Mouse (Mus musculus): ENCODE data around the gene Mta2. TPM values are rescaled to one million over a fixed set of nuclear protein-coding genes. Genes with fewer than 3 reads are reported as not detected.

Mta2 gene
- polyA plus RNA-seq, 1 experiment from 2014 or later = 53.1 TPM

DNA sequence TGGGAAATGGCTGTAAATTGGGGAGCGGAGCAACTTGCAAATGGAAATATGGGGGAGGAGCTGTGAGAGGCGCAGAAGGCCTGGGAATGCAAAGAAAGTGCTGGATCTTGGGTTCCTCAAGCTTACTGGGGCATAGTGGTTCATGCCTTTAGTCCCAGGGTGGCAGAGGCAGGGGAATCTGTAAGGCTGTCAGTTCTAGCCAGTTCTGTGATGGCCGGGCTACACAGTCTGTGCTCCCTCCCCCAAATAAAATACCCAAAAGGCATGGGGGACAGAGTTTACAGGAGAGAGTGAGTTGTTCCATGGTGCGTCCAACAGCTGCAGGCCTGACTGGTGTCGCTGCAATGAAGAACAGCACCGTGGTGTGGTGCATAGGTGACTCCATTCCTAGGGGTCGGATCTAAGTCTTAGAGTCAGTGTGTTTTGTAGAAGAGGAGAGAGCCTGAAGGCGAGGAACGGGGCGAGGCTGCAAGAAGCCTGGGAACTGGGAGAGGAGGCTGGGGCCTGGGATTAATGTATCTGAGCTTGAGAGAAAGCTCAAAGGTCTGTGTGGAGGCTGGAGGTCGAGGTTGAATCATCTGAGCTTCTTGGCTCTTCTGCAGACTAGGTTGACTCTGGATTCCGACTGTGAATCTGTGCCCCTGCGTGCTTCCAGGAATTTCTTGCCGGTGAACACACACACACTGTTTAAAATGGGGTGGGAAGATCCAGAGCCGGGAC is 46.8 kb downstream of the Mta2 start:
- Histone ChIP-seq H3K4me1 (replicated peaks; ENCODE audit: control insufficient read depth, insufficient read depth, low read length) (peaks cover 28% of the 10 kb centered on the region), H3K9ac (ENCODE audit: low read depth, low read length) (peak overlapping the region; percentile 92), H3K4me2 (replicated peaks; ENCODE audit: low read depth) (peak overlapping the region; percentile 87), H3K9me3 (ENCODE audit: control insufficient read depth) (no peaks in the 10 kb centered on the region), H3K36me3 (ENCODE audit: control insufficient read depth, insufficient read depth) (no peaks in the 10 kb centered on the region), H3K27ac (ENCODE audit: low read depth, low read length) (peak overlapping the region; percentile 96), H3K27me3 (replicated peaks; ENCODE audit: control insufficient read depth, insufficient read depth, low read length) (no peaks in the 10 kb centered on the region), H3K4me3 (ENCODE audit: low read depth, low read length) (peak overlapping the region; percentile 78)
- peak; percentile 50 for ATAC-seq
- WGBS = 26% methylated on average over 15 of the region's 15 CpGs
- 0 out of 2 replicates have a peak, but pooled peaks have one; percentile 6 for TF ChIP-seq CTCF (IDR thresholded peaks at IDR 0.05; ENCODE audit: low read depth)

GRCm38 (mm10) chr19:8989066-8989566 is 47.4 kb downstream of the Mta2 start, which contains the start of gene Ahnak:
Gene Ahnak (plus strand): TSS chr19:8989284.
- Histone ChIP-seq H3K27me3 (replicated peaks; ENCODE audit: control insufficient read depth, insufficient read depth, low read length) (no peaks in the 10 kb centered on the region), H3K27ac (ENCODE audit: low read depth, low read length) (peak within 1 kb of the TSS; percentile 96), H3K36me3 (ENCODE audit: control insufficient read depth, insufficient read depth) (no peaks in the 10 kb centered on the region), H3K9me3 (ENCODE audit: control insufficient read depth) (no peaks in the 10 kb centered on the region), H3K4me2 (replicated peaks; ENCODE audit: low read depth) (peak within 1 kb of the TSS; percentile 87), H3K9ac (ENCODE audit: low read depth, low read length) (peak within 1 kb of the TSS; percentile 92), H3K4me3 (ENCODE audit: low read depth, low read length) (peak within 1 kb of the TSS; percentile 78), H3K4me1 (replicated peaks; ENCODE audit: control insufficient read depth, insufficient read depth, low read length) (peaks cover 21% of the 10 kb centered on the region; the same call in 1 of the 2 replicates)
- TF ChIP-seq CTCF (IDR thresholded peaks at IDR 0.05; ENCODE audit: low read depth) = no peak
- WGBS = 0% methylated on average over 34 of the region's 42 CpGs
- ATAC-seq = peak; percentile 78

DNA sequence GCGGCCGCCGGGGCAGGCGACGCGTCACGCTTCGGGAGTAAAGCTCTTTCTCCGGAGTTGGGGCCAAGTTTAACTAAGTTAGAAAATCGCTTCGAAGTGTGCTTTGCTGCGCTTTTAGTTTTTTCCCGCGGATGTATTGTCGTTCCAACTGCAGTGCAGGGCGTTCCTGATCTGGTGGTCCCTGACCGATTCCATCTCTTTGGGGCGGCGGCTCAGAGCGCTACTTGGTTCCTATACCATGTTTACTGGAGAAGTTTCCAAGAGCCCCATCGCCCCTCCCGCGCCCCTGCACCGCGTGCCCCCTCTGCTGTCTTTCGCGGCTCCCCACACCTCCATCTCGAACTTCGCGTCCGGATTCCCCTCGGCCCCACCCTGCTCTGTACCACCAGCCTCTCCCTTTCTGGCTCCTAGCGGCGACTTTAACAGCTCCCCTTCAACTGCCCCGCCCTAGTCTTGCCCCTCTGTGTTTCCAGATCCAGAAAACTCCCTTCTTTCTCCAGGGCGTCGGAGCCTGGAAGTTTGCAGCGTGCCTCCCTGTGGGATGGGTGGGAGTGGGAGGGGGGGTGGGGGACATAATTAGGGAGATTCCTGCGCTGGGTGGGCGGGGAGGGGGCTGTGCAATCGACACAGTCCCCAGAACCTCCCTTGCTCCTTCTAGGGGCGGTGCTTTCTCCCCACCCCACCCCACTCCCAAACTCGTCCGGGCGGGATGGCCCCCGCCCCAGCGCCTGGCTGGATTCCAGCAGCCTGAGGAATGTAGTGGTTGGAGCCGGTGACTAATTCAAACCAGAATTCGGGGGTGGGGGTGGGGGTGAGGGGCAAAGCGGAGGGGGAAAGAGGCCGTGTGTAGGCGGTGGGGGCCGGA is 48.1 kb downstream of the Mta2 start:
- Histone ChIP-seq H3K27ac (ENCODE audit: low read depth, low read length) (peak overlapping the region; percentile 96), H3K36me3 (ENCODE audit: control insufficient read depth, insufficient read depth) (no peaks in the 10 kb centered on the region), H3K9me3 (ENCODE audit: control insufficient read depth) (no peaks in the 10 kb centered on the region), H3K4me1 (replicated peaks; ENCODE audit: control insufficient read depth, insufficient read depth, low read length) (peaks cover 16% of the 10 kb centered on the region; the same call in 1 of the 2 replicates), H3K27me3 (replicated peaks; ENCODE audit: control insufficient read depth, insufficient read depth, low read length) (no peaks in the 10 kb centered on the region), H3K4me2 (replicated peaks; ENCODE audit: low read depth) (peak overlapping the region; percentile 87), H3K4me3 (ENCODE audit: low read depth, low read length) (peak overlapping the region; percentile 78), H3K9ac (ENCODE audit: low read depth, low read length) (peak overlapping the region; percentile 92)
- peak; percentile 49 for TF ChIP-seq CTCF (IDR thresholded peaks at IDR 0.05; ENCODE audit: low read depth)
- under 1% methylated on average over 53 of the region's 53 CpGs for WGBS
- ATAC-seq = peak; percentile 26

GRCm38 (mm10) chr19:8990432-8991102 is 48.9 kb downstream of the Mta2 start:
- Histone ChIP-seq H3K27me3 (replicated peaks; ENCODE audit: control insufficient read depth, insufficient read depth, low read length) (no peaks in the 10 kb centered on the region), H3K4me1 (replicated peaks; ENCODE audit: control insufficient read depth, insufficient read depth, low read length) (peaks cover 11% of the 10 kb centered on the region; the same call in 1 of the 2 replicates), H3K36me3 (ENCODE audit: control insufficient read depth, insufficient read depth) (no peaks in the 10 kb centered on the region), H3K27ac (ENCODE audit: low read depth, low read length) (peak overlapping the region; percentile 96), H3K4me3 (ENCODE audit: low read depth, low read length) (peak overlapping the region; percentile 78), H3K9me3 (ENCODE audit: control insufficient read depth) (no peaks in the 10 kb centered on the region), H3K9ac (ENCODE audit: low read depth, low read length) (peak overlapping the region; percentile 92; the same call in 1 of the 2 replicates), H3K4me2 (replicated peaks; ENCODE audit: low read depth) (peak overlapping the region; percentile 87)
- 16% methylated on average over 15 of the region's 15 CpGs for WGBS
- TF ChIP-seq CTCF (IDR thresholded peaks at IDR 0.05; ENCODE audit: low read depth) = no peak
- ATAC-seq = no peak

- Histone ChIP-seq H3K27me3 (replicated peaks; ENCODE audit: control insufficient read depth, insufficient read depth, low read length) (no peaks in the 10 kb centered on the region), H3K4me1 (replicated peaks; ENCODE audit: control insufficient read depth, insufficient read depth, low read length) (peaks cover 11% of the 10 kb centered on the region; the same call in 1 of the 2 replicates), H3K36me3 (ENCODE audit: control insufficient read depth, insufficient read depth) (0 out of 2 replicates have a peak, but pooled peaks cover 2% of the 10 kb centered on the region), H3K9ac (ENCODE audit: low read depth, low read length) (peak overlapping the region; percentile 18; the same call in 1 of the 2 replicates), H3K27ac (ENCODE audit: low read depth, low read length) (peak overlapping the region; percentile 42), H3K9me3 (ENCODE audit: control insufficient read depth) (no peaks in the 10 kb centered on the region), H3K4me3 (ENCODE audit: low read depth, low read length) (peak overlapping the region; percentile 78), H3K4me2 (replicated peaks; ENCODE audit: low read depth) (peak overlapping the region; percentile 87)
- no peak for TF ChIP-seq CTCF (IDR thresholded peaks at IDR 0.05; ENCODE audit: low read depth)
- WGBS = 58% methylated on average over 4 of the region's 4 CpGs
- no peak for ATAC-seq
These were observed 49.7 kb downstream of the Mta2 start for GRCm38 (mm10) chr19:8991245-8991870.

Measured in intestine, postnatal 0 days (tissue).